Mouse (Mus musculus): Measurements from ENCODE around the gene Casp3. TPM values are rescaled to one million over a fixed set of nuclear protein-coding genes. Genes with fewer than 3 reads are reported as not detected.
"Not testable (repeated sequence)": the region's sequence is repeated elsewhere in the genome, so short reads cannot be mapped to it uniquely, and the experiment has no call there.

Gene Casp3
- 94.0 and 94.6 TPM in 2 replicates for polyA plus RNA-seq (2016; fragmentation: Nextera tagmentation; extraction: Ambion mirVana)

GRCm38 (mm10) chr8:46616879-46617689 lies at the start of gene Casp3, which contains the start of gene Primpol:
Casp3 (plus strand) TSS chr8:46617291.
Primpol (minus strand) TSS chr8:46617212.
- WGBS (ENCODE audit: insufficient replicate concordance) = 1% methylated on average over 54 of the region's 54 CpGs
- H3K4me3 ChIP-seq = peak within 1 kb of the TSS; percentile 83
- peak; percentile 92 for ATAC-seq
- H3K4me2 ChIP-seq = peak within 1 kb of the TSS; percentile 96
- peak within 1 kb of the TSS; percentile 90 for H3K9ac ChIP-seq
- peaks cover 58% of the 10 kb centered on the region for H3K4me1 ChIP-seq
- no peaks in the 10 kb centered on the region for H3K9me3 ChIP-seq (replicated peaks)
- no peaks in the 10 kb centered on the region for H3K27me3 ChIP-seq (replicated peaks)
- peak within 1 kb of the TSS; percentile 83 for H3K27ac ChIP-seq
- no peaks in the 10 kb centered on the region for H3K36me3 ChIP-seq

- Histone ChIP-seq H3K4me3 (no peak overlapping the region), H3K27me3 (replicated peaks) (no peaks in the 10 kb centered on the region), H3K27ac (no peak overlapping the region), H3K9ac (no peak overlapping the region), H3K36me3 (peaks cover 91% of the 10 kb centered on the region), H3K9me3 (replicated peaks) (no peaks in the 10 kb centered on the region), H3K4me2 (no peak overlapping the region), H3K4me1 (0 out of 2 replicates have a peak, but pooled peaks cover 2% of the 10 kb centered on the region)
- WGBS (ENCODE audit: insufficient replicate concordance) = 81% methylated on average over 8 of the region's 8 CpGs
- ATAC-seq = no peak
These were observed 49.1 kb upstream of the Casp3 start for GRCm38 (mm10) chr8:46567946-46568345.

- ATAC-seq = no peak; the same call in 1 of the 2 replicates
- Histone ChIP-seq H3K9me3 (replicated peaks) (no peaks in the 10 kb centered on the region), H3K4me3 (no peak overlapping the region), H3K27ac (no peak overlapping the region), H3K4me2 (no peak overlapping the region), H3K4me1 (0 out of 2 replicates have a peak, but pooled peaks cover 2% of the 10 kb centered on the region), H3K27me3 (replicated peaks) (no peaks in the 10 kb centered on the region), H3K9ac (no peak overlapping the region), H3K36me3 (peaks cover 91% of the 10 kb centered on the region)
- 79% methylated on average over 2 of the region's 2 CpGs for WGBS (ENCODE audit: insufficient replicate concordance)
These were observed 48.1 kb upstream of the Casp3 start for GRCm38 (mm10) chr8:46568942-46569341.

- Histone ChIP-seq H3K9me3 (replicated peaks) (no peaks in the 10 kb centered on the region), H3K9ac (no peak overlapping the region), H3K36me3 (peaks cover 92% of the 10 kb centered on the region), H3K4me2 (no peak overlapping the region), H3K27me3 (replicated peaks) (no peaks in the 10 kb centered on the region), H3K4me1 (0 out of 2 replicates have a peak, but pooled peaks cover 6% of the 10 kb centered on the region), H3K27ac (no peak overlapping the region), H3K4me3 (no peak overlapping the region)
- ATAC-seq = no peak
- WGBS (ENCODE audit: insufficient replicate concordance) = 86% methylated on average over 19 of the region's 19 CpGs
These were observed 47.2 kb upstream of the Casp3 start for GRCm38 (mm10) chr8:46569659-46570441.

- ATAC-seq = 0 out of 2 replicates have a peak, but pooled peaks have one; percentile 14
- H3K27me3 ChIP-seq (replicated peaks) = no peaks in the 10 kb centered on the region
- WGBS (ENCODE audit: insufficient replicate concordance) = 93% methylated on average over 10 of the region's 14 CpGs
- no peaks in the 10 kb centered on the region for H3K9me3 ChIP-seq (replicated peaks)
- no peak overlapping the region for H3K9ac ChIP-seq
- H3K4me1 ChIP-seq = peaks cover 7% of the 10 kb centered on the region; the same call in 1 of the 2 replicates
- H3K36me3 ChIP-seq = peaks cover 92% of the 10 kb centered on the region
- no peak overlapping the region for H3K4me3 ChIP-seq
- H3K27ac ChIP-seq = no peak overlapping the region
- no peak overlapping the region for H3K4me2 ChIP-seq
These were observed 46.4 kb upstream of the Casp3 start for GRCm38 (mm10) chr8:46570673-46571072.

- Histone ChIP-seq H3K4me3 (no peak overlapping the region), H3K4me1 (peaks cover 14% of the 10 kb centered on the region; the same call in 1 of the 2 replicates), H3K27ac (no peak overlapping the region), H3K27me3 (replicated peaks) (no peaks in the 10 kb centered on the region), H3K36me3 (peaks cover 91% of the 10 kb centered on the region), H3K4me2 (no peak overlapping the region), H3K9me3 (replicated peaks) (no peaks in the 10 kb centered on the region), H3K9ac (no peak overlapping the region)
- no peak for ATAC-seq
- 88% methylated on average over 2 of the region's 2 CpGs for WGBS (ENCODE audit: insufficient replicate concordance)
These were observed 43.6 kb upstream of the Casp3 start for GRCm38 (mm10) chr8:46573446-46573845.

- Histone ChIP-seq H3K4me3 (no peak overlapping the region), H3K27me3 (replicated peaks) (no peaks in the 10 kb centered on the region), H3K27ac (no peak overlapping the region), H3K4me2 (no peak overlapping the region), H3K9me3 (replicated peaks) (no peaks in the 10 kb centered on the region), H3K9ac (no peak overlapping the region), H3K4me1 (peaks cover 14% of the 10 kb centered on the region; the same call in 1 of the 2 replicates), H3K36me3 (peaks cover 91% of the 10 kb centered on the region)
- peak; percentile 24; the same call in 1 of the 2 replicates for ATAC-seq
- WGBS (ENCODE audit: insufficient replicate concordance) = 84% methylated on average over 2 of the region's 2 CpGs
These were observed 43.1 kb upstream of the Casp3 start for GRCm38 (mm10) chr8:46573964-46574363.

- no peak for ATAC-seq
- peaks cover 12% of the 10 kb centered on the region; the same call in 1 of the 2 replicates for H3K4me1 ChIP-seq
- no peak overlapping the region for H3K27ac ChIP-seq
- H3K9ac ChIP-seq = no peak overlapping the region
- H3K9me3 ChIP-seq (replicated peaks) = no peaks in the 10 kb centered on the region
- H3K4me3 ChIP-seq = no peak overlapping the region
- H3K4me2 ChIP-seq = no peak overlapping the region
- peaks cover 91% of the 10 kb centered on the region for H3K36me3 ChIP-seq
- WGBS (ENCODE audit: insufficient replicate concordance) = 82% methylated on average over 9 of the region's 9 CpGs
- no peaks in the 10 kb centered on the region for H3K27me3 ChIP-seq (replicated peaks)
These were observed 38.3 kb upstream of the Casp3 start for GRCm38 (mm10) chr8:46578794-46579193.

- not testable (repeated sequence) for ATAC-seq; H3K27ac ChIP-seq; H3K9me3 ChIP-seq (replicated peaks); H3K4me3 ChIP-seq; H3K4me2 ChIP-seq; H3K9ac ChIP-seq; H3K27me3 ChIP-seq (replicated peaks)
- WGBS (ENCODE audit: insufficient replicate concordance) = 60% methylated on average over 4 of the region's 4 CpGs
- Histone ChIP-seq H3K36me3 (peaks cover 61% of the 10 kb centered on the region), H3K4me1 (peaks cover 30% of the 10 kb centered on the region)
These were observed 32.8 kb upstream of the Casp3 start for GRCm38 (mm10) chr8:46584328-46584727.

GRCm38 (mm10) chr8:46585576-46585975 lies 31.5 kb upstream of the Casp3 start:
- Histone ChIP-seq H3K4me2 (no peak overlapping the region), H3K36me3 (peaks cover 51% of the 10 kb centered on the region), H3K4me1 (peaks cover 36% of the 10 kb centered on the region), H3K9ac (no peak overlapping the region), H3K27me3 (replicated peaks) (no peaks in the 10 kb centered on the region), H3K4me3 (no peak overlapping the region), H3K9me3 (replicated peaks) (no peaks in the 10 kb centered on the region), H3K27ac (no peak overlapping the region)
- WGBS (ENCODE audit: insufficient replicate concordance) = 78% methylated on average over 3 of the region's 3 CpGs
- ATAC-seq = no peak

GRCm38 (mm10) chr8:46587911-46588310 lies 29.2 kb upstream of the Casp3 start:
- no peaks in the 10 kb centered on the region for H3K27me3 ChIP-seq (replicated peaks)
- 18% methylated on average over 5 of the region's 5 CpGs for WGBS (ENCODE audit: insufficient replicate concordance)
- peak overlapping the region; percentile 79 for H3K27ac ChIP-seq
- H3K9ac ChIP-seq = 0 out of 2 replicates have a peak overlapping the region, but pooled peaks have one; percentile 1
- ATAC-seq = peak; percentile 85
- no peaks in the 10 kb centered on the region for H3K9me3 ChIP-seq (replicated peaks)
- peaks cover 48% of the 10 kb centered on the region for H3K4me1 ChIP-seq
- no peak overlapping the region for H3K4me3 ChIP-seq
- H3K4me2 ChIP-seq = peak overlapping the region; percentile 31
- H3K36me3 ChIP-seq = peaks cover 31% of the 10 kb centered on the region

- Histone ChIP-seq H3K9ac (no peak overlapping the region), H3K27me3 (replicated peaks) (no peaks in the 10 kb centered on the region), H3K4me3 (no peak overlapping the region), H3K4me2 (no peak overlapping the region), H3K4me1 (peaks cover 49% of the 10 kb centered on the region), H3K27ac (peak overlapping the region; percentile 54), H3K9me3 (replicated peaks) (no peaks in the 10 kb centered on the region), H3K36me3 (peaks cover 36% of the 10 kb centered on the region)
- WGBS (ENCODE audit: insufficient replicate concordance) = 48% methylated on average over 2 of the region's 2 CpGs
- peak; percentile 73 for ATAC-seq
These were observed 28.4 kb upstream of the Casp3 start for GRCm38 (mm10) chr8:46588663-46589062.

Data from liver, embryonic 12.5 days (tissue).